Mouse (Mus musculus) cerebellum, adult 9-10 months (tissue): ENCODE data around the gene Actg2.

Experiments
- DNase-seq: peaks from one replicate; pipeline ENCODE4 v3.0.0; 2022

Actg2 gene

GRCm38 (mm10) chr6:83510210-83510609 is 25.9 kb downstream of the Actg2 start:
- DNase-seq: no peak

- peak; percentile 83 for DNase-seq
Measured at GRCm38 (mm10) chr6:83509442-83509841, 26.6 kb downstream of the Actg2 start.

GRCm38 (mm10) chr6:83507168-83507546 is 28.9 kb downstream of the Actg2 start:
- DNase-seq: no peak

- peak; percentile 97 for DNase-seq
Measured at GRCm38 (mm10) chr6:83506258-83507167, 29.6 kb downstream of the Actg2 start, which contains the start of gene Dguok. Gene Dguok (minus strand): TSS chr6:83506969.

- no peak for DNase-seq
Measured at GRCm38 (mm10) chr6:83505554-83505953, 30.5 kb downstream of the Actg2 start.

GRCm38 (mm10) chr6:83503361-83503760 is 32.7 kb downstream of the Actg2 start:
- no peak for DNase-seq

- no peak for DNase-seq
Measured at GRCm38 (mm10) chr6:83502656-83503055, 33.4 kb downstream of the Actg2 start.

- DNase-seq: no peak
Measured at GRCm38 (mm10) chr6:83501524-83502310, 34.3 kb downstream of the Actg2 start.

- no peak for DNase-seq
Measured at GRCm38 (mm10) chr6:83500462-83500861, 35.6 kb downstream of the Actg2 start.

- no peak for DNase-seq
Measured at GRCm38 (mm10) chr6:83499078-83499477, 37.0 kb downstream of the Actg2 start.

- no peak for DNase-seq
Measured at GRCm38 (mm10) chr6:83496753-83497710, 39.0 kb downstream of the Actg2 start.

GRCm38 (mm10) chr6:83496009-83496752 is 39.9 kb downstream of the Actg2 start:
- DNase-seq: peak; percentile 69

GRCm38 (mm10) chr6:83490622-83491021 is 45.4 kb downstream of the Actg2 start:
- no peak for DNase-seq

- DNase-seq: no peak
Measured at GRCm38 (mm10) chr6:83488200-83488599, 47.9 kb downstream of the Actg2 start.

- DNase-seq: no peak
Measured at GRCm38 (mm10) chr6:83487298-83487697, 48.8 kb downstream of the Actg2 start.

- no peak for DNase-seq
Measured at GRCm38 (mm10) chr6:83485854-83486253, 50.2 kb downstream of the Actg2 start.

- no peak for DNase-seq
Measured at GRCm38 (mm10) chr6:83483776-83484175, 52.3 kb downstream of the Actg2 start.

GRCm38 (mm10) chr6:83482418-83483085 is 53.5 kb downstream of the Actg2 start:
- no peak for DNase-seq

- DNase-seq: no peak
Measured at GRCm38 (mm10) chr6:83480019-83480655, 55.9 kb downstream of the Actg2 start.

GRCm38 (mm10) chr6:83479193-83479592 is 56.9 kb downstream of the Actg2 start:
- DNase-seq: no peak

- DNase-seq: no peak
Measured at GRCm38 (mm10) chr6:83478628-83479027, 57.4 kb downstream of the Actg2 start.
